Mouse (Mus musculus): ENCODE data around the gene Zfand2b. TPM values are rescaled to one million over a fixed set of nuclear protein-coding genes. Genes with fewer than 3 reads are reported as not detected.

The Zfand2b gene
- polyA plus RNA-seq, 1 experiment: 43.4 TPM

- Histone ChIP-seq H3K4me2 (ENCODE audit: low read depth) (peak overlapping the region; percentile 94), H3ac (ENCODE audit: control insufficient read depth, insufficient read length) (peak overlapping the region; percentile 64), H3K36me3 (ENCODE audit: control insufficient read depth, insufficient read depth) (peaks cover 22% of the 10 kb centered on the region), H3K79me2 (ENCODE audit: control insufficient read depth, insufficient read depth) (peaks cover 30% of the 10 kb centered on the region), H3K27me3 (ENCODE audit: control insufficient read depth, insufficient read depth, insufficient read length) (no peaks in the 10 kb centered on the region), H3K4me3 (peak overlapping the region; percentile 88)
- TF ChIP-seq TCF12 (IDR thresholded peaks at IDR 0.05; ENCODE audit: insufficient read depth, poor library complexity, severe bottlenecking) (no peak), POLR2A (IDR thresholded peaks at IDR 0.05; ENCODE audit: insufficient read length, low read depth) (no peak), POLR2AphosphoS2 (IDR thresholded peaks at IDR 0.05; ENCODE audit: insufficient read length, low read depth) (peak; percentile 56), CEBPB (IDR thresholded peaks at IDR 0.05; ENCODE audit: insufficient read depth, poor library complexity, severe bottlenecking) (no peak)
These were observed 42.8 kb downstream of the Zfand2b start for GRCm38 (mm10) chr1:75211141-75211708.

GRCm38 (mm10) chr1:75212542-75212941 lies 44.1 kb downstream of the Zfand2b start:
- TF ChIP-seq TCF12 (IDR thresholded peaks at IDR 0.05; ENCODE audit: insufficient read depth, poor library complexity, severe bottlenecking) (no peak), POLR2AphosphoS2 (IDR thresholded peaks at IDR 0.05; ENCODE audit: insufficient read length, low read depth) (peak; percentile 21), USF1 (IDR thresholded peaks at IDR 0.05; ENCODE audit: low read depth) (no peak), REST (IDR thresholded peaks at IDR 0.05; ENCODE audit: insufficient read depth, insufficient read length) (no peak), MAX (IDR thresholded peaks at IDR 0.05; ENCODE audit: low read depth) (no peak)
- Histone ChIP-seq H3K4me3 (peak overlapping the region; percentile 88), H3K36me3 (ENCODE audit: control insufficient read depth, insufficient read depth) (peaks cover 22% of the 10 kb centered on the region), H3K4me2 (ENCODE audit: low read depth) (peak overlapping the region; percentile 94), H3K27me3 (ENCODE audit: control insufficient read depth, insufficient read depth, insufficient read length) (no peaks in the 10 kb centered on the region), H3ac (ENCODE audit: control insufficient read depth, insufficient read length) (no peak overlapping the region), H3K79me2 (ENCODE audit: control insufficient read depth, insufficient read depth) (peaks cover 40% of the 10 kb centered on the region)

GRCm38 (mm10) chr1:75213096-75213495 lies 44.6 kb downstream of the Zfand2b start:
- Histone ChIP-seq H3K4me3 (no peak overlapping the region), H3K36me3 (ENCODE audit: control insufficient read depth, insufficient read depth) (peaks cover 22% of the 10 kb centered on the region), H3K4me2 (ENCODE audit: low read depth) (no peak overlapping the region), H3K79me2 (ENCODE audit: control insufficient read depth, insufficient read depth) (peaks cover 46% of the 10 kb centered on the region), H3ac (ENCODE audit: control insufficient read depth, insufficient read length) (no peak overlapping the region), H3K27me3 (ENCODE audit: control insufficient read depth, insufficient read depth, insufficient read length) (no peaks in the 10 kb centered on the region)
- TF ChIP-seq REST (IDR thresholded peaks at IDR 0.05; ENCODE audit: insufficient read depth, insufficient read length) (no peak), TCF12 (IDR thresholded peaks at IDR 0.05; ENCODE audit: insufficient read depth, poor library complexity, severe bottlenecking) (no peak), E2F4 (IDR thresholded peaks at IDR 0.05; ENCODE audit: insufficient read depth) (no peak), POLR2A (IDR thresholded peaks at IDR 0.05; ENCODE audit: insufficient read length, low read depth) (no peak), USF1 (IDR thresholded peaks at IDR 0.05; ENCODE audit: low read depth) (no peak), CEBPB (IDR thresholded peaks at IDR 0.05; ENCODE audit: insufficient read depth, poor library complexity, severe bottlenecking) (no peak), MYOD1 (IDR thresholded peaks at IDR 0.05; ENCODE audit: control insufficient read depth in 1 of 3, insufficient read length in 2 of 3, low read depth in 2 of 3) (no peak), MYOG (IDR thresholded peaks at IDR 0.05; ENCODE audit: control insufficient read depth in 1 of 3, insufficient read depth in 1 of 3, insufficient read length in 2 of 3, low read depth in 2 of 3) (no peak), MAX (IDR thresholded peaks at IDR 0.05; ENCODE audit: low read depth) (no peak), TCF3 (IDR thresholded peaks at IDR 0.05; ENCODE audit: insufficient read length, low read depth) (no peak), POLR2AphosphoS2 (IDR thresholded peaks at IDR 0.05; ENCODE audit: insufficient read length, low read depth) (no peak), SRF (IDR thresholded peaks at IDR 0.05; ENCODE audit: control insufficient read depth, insufficient read length, low read depth) (no peak)

- H3K27me3 ChIP-seq (ENCODE audit: control insufficient read depth, insufficient read depth, insufficient read length): no peaks in the 10 kb centered on the region
- peaks cover 22% of the 10 kb centered on the region for H3K36me3 ChIP-seq (ENCODE audit: control insufficient read depth, insufficient read depth)
- H3K4me2 ChIP-seq (ENCODE audit: low read depth): peak overlapping the region; percentile 95
- H3K4me3 ChIP-seq: no peak overlapping the region
- H3K79me2 ChIP-seq (ENCODE audit: control insufficient read depth, insufficient read depth): peaks cover 46% of the 10 kb centered on the region
- TF ChIP-seq CEBPB (IDR thresholded peaks at IDR 0.05; ENCODE audit: insufficient read depth, poor library complexity, severe bottlenecking) (no peak), POLR2AphosphoS2 (IDR thresholded peaks at IDR 0.05; ENCODE audit: insufficient read length, low read depth) (peak; percentile 5)
- H3ac ChIP-seq (ENCODE audit: control insufficient read depth, insufficient read length): no peak overlapping the region
These were observed 46.0 kb downstream of the Zfand2b start for GRCm38 (mm10) chr1:75214442-75214841.

GRCm38 (mm10) chr1:75214886-75215285 lies 46.4 kb downstream of the Zfand2b start:
- no peak overlapping the region for H3ac ChIP-seq (ENCODE audit: control insufficient read depth, insufficient read length)
- peaks cover 22% of the 10 kb centered on the region for H3K36me3 ChIP-seq (ENCODE audit: control insufficient read depth, insufficient read depth)
- TF ChIP-seq CEBPB (IDR thresholded peaks at IDR 0.05; ENCODE audit: insufficient read depth, poor library complexity, severe bottlenecking) (no peak), SRF (IDR thresholded peaks at IDR 0.05; ENCODE audit: control insufficient read depth, insufficient read length, low read depth) (no peak), POLR2A (IDR thresholded peaks at IDR 0.05; ENCODE audit: insufficient read length, low read depth) (no peak), E2F4 (IDR thresholded peaks at IDR 0.05; ENCODE audit: insufficient read depth) (no peak), TCF3 (IDR thresholded peaks at IDR 0.05; ENCODE audit: insufficient read length, low read depth) (no peak), REST (IDR thresholded peaks at IDR 0.05; ENCODE audit: insufficient read depth, insufficient read length) (no peak), USF1 (IDR thresholded peaks at IDR 0.05; ENCODE audit: low read depth) (no peak), TCF12 (IDR thresholded peaks at IDR 0.05; ENCODE audit: insufficient read depth, poor library complexity, severe bottlenecking) (no peak), MYOD1 (IDR thresholded peaks at IDR 0.05; ENCODE audit: control insufficient read depth in 1 of 3, insufficient read length in 2 of 3, low read depth in 2 of 3) (no peak), MYOG (IDR thresholded peaks at IDR 0.05; ENCODE audit: control insufficient read depth in 1 of 3, insufficient read depth in 1 of 3, insufficient read length in 2 of 3, low read depth in 2 of 3) (no peak), MAX (IDR thresholded peaks at IDR 0.05; ENCODE audit: low read depth) (no peak), POLR2AphosphoS2 (IDR thresholded peaks at IDR 0.05; ENCODE audit: insufficient read length, low read depth) (no peak)
- no peak overlapping the region for H3K4me3 ChIP-seq
- no peaks in the 10 kb centered on the region for H3K27me3 ChIP-seq (ENCODE audit: control insufficient read depth, insufficient read depth, insufficient read length)
- H3K79me2 ChIP-seq (ENCODE audit: control insufficient read depth, insufficient read depth): peaks cover 46% of the 10 kb centered on the region
- H3K4me2 ChIP-seq (ENCODE audit: low read depth): peak overlapping the region; percentile 95

Measured in myocyte (in vitro differentiated cells).